Mouse (Mus musculus) thymus, postnatal 0 days (tissue): ENCODE results near the gene Atp10a. TPM values are rescaled to one million over a fixed set of nuclear protein-coding genes. Genes with fewer than 3 reads are reported as not detected.

Source experiments
- DNase-seq: peaks from one replicate; pipeline ENCODE4 v3.0.0-alpha.2; 2015; ENCODE audit warnings: low spot score
- polyA plus RNA-seq: library from polyadenylated mRNA; unstranded; fragments of >200 nt; fragmentation: Nextera tagmentation; extraction: Ambion mirVana; gene quantifications from 2 replicates; pipeline ENCODE4 v1.2.1, GENCODE M21; 2015

Gene Atp10a
- polyA plus RNA-seq, 1 experiment from 2014 or later = 12.6 TPM

DNA sequence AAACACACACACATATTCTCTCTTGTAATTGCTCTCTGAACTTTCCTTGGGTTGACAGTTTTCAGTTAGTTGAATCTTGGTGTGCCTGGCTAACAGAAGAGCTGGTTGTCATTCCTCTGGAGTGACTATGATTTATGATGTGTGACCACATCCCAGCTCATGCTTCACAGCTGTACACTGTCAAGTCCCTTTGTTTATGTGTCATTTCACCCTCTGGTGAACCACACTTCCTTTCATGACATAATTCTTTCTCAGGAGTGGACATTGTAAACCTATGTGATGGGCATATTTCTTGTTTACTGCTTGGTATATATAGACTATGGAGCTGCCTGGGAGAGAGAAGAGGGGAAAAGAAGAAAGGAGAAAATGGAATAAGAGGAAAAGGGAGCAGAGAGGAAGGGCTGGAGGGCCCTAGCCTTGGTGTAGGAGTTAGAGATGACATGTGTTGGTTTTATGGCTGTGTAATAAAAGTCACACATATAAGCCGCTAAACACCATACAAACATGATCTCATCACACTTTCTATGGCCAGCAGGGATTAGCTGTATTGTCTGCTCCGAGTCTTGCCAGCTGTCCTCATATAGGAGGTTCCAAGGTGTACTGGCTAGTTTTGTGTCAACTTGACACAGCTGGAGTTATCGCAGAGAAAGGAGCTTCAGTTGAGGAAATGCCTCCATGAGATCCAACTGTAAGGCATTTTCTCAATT is 81.0 kb downstream of the Atp10a start:
- DNase-seq = no peak

DNA sequence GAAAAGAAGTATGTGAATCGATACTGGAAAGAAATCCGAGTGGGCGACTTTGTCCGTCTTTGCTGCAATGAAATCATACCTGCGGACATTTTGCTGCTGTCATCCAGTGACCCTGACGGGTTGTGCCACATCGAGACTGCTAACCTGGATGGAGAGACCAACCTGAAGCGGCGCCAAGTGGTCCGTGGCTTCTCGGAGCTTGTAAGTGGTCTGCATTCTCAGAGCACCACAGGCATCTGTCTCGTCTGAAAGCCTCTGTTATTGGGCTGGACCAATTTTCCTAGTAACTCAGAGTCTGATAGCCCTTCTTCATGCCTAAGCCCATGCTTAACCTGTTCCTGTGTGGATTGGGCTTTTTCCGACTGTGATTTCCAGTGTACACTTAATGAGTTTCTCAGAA is 84.2 kb downstream of the Atp10a start:
- DNase-seq = no peak

DNA sequence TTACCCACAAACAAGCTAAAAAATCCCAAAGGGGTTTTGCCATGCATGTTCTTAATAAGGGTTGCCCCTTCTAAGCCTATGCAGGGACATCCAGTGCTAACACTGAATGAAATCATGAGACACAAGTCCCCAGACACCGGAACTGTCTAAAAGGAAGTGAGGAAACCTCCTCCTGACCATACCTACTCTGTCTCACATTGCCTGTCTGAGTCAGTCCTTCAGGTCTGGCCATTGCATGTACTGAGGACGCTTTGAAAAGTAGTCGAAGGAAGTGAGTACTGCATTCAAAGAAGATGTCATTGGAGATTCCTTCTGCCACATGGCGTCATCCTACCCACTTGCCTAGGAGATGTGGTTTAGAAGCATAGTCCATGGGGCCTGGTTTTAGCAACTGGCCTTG is 84.9 kb downstream of the Atp10a start:
- DNase-seq = no peak

DNA sequence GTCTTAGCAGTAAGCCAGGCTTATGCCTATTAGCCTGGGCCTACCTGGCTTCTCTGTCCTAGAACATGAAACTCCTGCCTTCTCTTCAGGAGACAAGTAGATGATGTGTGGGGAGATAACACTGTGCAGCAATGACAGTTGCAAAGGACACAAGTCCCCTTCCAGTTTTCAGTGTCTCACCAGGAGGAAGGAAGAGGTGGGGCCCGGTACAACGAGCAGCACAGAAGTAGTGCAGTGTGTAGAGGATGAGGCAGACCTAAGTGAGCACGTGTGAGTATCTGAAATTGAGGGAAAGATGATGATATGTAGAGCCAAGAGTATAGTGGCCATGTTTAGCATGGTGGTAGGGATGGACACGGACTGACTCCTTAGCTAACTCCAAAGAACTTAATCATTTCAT is 86.0 kb downstream of the Atp10a start:
- peak; percentile 63 for DNase-seq

DNA sequence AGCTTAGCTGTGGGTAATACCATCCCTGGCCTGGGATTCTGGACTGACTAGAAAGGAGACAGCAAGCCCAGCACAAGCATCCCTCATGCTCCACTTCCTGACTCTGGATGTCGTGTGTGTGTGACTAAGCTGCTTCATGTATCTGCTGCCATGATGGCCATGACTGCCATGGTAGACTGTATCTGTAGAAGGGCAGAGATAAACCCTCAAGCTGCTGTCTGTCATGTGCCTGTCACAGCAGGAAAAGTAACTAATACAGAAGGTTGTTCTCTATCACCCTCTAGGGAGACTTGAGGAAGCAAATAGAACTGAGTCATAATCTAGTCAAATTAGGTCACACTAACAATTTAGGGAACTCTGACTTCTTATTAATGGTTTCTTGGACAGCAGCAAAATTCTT is 86.7 kb downstream of the Atp10a start:
- no peak for DNase-seq

DNA sequence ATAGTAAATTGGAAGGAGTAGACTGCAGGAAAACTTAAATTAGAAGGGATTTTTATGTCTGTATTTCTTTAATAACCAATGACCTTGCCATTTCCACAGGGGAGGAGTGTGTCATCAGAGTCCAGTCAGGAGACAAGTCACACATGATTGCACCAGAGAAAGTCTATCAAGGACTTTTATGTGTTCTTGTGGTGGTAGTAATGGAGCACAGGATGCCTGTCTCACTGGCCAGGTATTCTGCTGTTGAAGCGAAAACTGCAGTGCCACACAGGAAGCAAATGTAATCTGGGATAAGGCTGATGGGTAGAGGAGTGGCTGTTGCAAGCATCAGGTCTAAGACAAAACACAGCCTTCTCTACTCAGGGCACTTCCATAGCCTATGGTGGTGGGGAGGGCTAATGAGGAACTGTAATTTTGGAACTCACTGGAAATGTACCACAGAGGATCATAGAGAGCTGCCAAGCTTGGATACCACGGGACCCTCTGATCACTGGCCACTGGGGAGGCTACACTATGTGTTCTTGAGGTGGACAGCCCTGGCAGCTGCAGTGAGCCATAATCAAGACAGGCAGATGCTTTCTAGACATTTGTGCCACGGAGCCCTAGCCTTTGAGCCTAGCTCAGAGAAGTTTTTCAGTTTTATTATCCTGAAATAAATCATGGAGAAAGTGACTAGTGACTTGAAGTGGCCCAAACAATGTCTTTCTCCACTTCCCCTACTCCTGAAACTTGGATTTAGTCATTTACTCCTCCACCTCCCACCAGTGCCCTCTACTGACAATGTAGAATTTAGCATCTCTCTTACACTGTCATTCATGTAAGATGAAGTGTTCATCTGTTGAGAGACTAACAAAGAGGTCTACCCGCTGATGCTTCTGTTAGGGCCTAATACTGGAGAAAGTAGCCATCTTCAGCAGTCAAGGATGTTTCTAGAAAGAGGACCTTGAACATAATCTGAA is 87.7 kb downstream of the Atp10a start:
- DNase-seq = peak; percentile 55

DNA sequence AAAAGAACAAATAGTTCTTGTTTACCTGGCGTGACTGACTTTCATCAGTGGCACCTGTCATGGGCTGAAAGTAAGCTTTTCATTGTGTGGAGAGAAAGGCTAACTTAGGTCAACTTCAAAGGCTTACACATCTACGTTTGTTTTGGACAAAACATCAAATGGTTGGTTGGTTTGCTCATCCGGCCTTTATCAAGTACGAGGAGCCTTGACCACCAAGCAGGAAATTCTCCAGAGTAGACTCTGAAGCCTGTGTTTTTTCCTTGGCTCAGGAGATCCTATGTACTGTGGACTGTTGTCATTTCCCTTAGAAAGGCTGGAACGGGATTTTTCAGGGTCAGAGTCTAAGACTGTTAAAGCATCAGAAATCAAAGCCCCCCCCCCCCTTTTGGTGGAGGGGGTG is 90.9 kb downstream of the Atp10a start:
- DNase-seq = no peak

DNA sequence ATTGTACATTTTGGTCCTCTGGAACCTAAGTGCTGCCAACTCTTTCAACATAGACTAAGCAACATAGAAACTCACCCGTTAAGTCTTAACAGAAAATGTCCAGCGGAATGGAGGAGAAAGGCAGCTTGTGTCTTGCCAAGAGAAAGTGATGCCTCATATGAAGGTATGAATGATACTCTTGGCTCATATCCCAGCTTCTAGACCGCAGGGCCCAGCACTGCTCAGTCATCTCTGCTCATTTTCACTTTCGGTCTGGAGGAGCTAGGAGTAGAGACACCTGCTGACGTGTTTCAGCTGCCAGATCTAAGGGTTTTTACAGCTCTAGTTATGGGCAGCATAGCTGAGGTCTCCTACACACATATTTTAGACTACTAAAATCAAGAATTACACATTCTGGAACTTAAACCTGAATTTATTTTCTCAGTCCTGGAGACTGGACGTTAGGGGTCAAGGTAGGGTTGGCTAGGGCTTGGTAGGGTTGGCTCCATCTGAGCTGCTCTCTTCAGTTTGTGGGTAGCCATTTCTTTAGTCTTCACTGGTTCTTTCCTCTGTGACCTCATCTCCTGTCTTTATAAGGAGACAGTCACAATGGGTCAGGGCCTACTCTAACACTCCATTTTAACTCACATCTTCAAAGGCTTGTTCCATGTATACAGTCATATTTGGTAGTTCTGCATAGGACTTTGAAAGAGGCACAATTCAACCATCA is 94.1 kb downstream of the Atp10a start:
- DNase-seq = peak; percentile 84

DNA sequence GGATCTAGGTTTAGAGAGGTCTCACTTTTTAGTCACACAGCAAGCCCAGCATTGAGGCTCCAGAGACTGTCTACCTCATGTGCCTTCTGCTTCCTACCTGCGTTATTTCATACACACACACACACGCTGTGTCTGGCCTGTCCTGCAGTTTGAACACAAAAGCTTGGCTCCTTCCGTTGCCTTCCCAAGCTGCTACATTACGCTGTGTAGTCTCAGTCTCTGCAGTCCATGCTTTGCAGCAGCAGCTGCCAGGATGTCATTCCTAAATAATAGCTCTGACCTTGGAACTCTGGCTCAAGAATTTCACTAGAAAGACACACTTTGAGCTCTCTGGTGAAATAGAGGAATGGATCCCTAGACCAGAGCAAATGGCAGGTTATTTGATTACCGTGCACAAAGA is 96.1 kb downstream of the Atp10a start:
- no peak for DNase-seq

DNA sequence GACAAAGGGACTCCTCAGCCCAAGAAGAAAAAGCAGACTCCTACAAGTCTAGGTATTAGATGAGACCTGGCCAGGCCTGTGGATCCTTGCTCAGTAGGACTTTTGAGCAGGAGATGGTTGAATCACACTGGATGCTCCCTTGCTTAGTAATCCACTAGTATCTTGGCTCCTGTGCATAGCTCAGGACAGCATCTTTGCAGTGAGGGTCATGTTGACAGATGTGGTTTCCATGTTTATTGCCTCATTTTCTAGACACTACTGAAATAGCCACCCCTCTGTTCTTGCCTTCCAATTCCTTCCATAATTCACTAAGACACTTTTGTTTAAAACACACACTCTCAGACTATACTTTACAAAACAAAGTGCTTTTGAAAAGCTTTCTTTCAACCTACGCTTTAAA is 98.1 kb downstream of the Atp10a start:
- no peak for DNase-seq

DNA sequence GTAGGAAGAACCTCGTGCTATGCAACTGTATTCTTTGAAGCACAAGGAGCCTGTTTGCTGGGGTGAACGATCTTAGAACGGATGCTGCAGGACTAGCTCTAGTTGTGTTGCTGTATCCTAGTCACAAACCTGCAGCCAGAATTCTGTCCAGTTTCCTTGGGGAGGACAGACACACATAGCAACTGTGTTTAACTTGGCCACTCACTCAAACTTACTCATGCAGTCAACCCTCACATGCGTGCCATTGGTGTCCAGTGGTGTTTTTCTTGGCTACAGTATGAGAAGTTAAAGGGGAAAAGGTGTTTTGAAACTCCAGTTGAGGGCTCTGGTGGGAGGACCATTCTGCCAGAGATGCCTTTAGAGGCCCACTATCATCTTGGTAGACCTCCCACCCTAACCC is 98.6 kb downstream of the Atp10a start:
- no peak for DNase-seq

DNA sequence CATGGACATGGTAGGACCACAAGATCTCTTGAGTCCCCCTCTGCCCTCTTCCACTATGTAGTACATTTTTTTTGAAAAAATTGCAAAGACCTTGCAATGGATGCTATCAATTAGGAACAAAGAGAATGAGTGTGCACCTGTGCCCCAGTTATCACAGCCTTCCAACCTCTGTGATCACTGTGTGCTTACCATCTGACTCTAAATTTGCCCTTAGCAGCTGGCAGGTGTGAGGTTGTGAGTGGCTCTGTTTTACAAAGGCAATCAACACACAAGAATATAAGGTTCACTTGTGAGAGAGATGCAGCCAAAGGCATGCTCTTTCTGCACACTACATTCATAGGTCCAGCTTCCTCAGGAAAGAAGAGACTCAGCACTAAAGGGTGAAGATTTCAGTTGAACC is 99.1 kb downstream of the Atp10a start:
- peak; percentile 92 for DNase-seq

DNA sequence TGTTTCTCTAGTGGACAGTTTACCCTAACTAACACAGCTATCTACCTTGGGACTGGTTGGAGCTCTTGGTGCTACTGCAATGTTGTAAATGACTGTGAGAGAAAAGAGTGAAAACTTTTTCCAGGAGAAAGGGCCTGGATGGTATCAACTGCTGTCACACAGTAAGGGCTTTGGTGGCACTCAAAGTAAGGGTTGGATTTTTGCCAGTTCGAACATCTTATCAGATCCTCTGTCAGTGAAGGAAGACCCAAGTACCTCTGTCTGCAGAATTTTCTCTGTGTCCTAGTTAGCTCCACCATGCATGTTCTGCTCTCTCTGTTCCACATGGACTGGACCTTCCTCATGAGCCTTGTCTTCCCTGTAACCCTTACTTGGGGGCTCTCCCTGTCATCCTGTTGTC is 99.9 kb downstream of the Atp10a start:
- no peak for DNase-seq

DNA sequence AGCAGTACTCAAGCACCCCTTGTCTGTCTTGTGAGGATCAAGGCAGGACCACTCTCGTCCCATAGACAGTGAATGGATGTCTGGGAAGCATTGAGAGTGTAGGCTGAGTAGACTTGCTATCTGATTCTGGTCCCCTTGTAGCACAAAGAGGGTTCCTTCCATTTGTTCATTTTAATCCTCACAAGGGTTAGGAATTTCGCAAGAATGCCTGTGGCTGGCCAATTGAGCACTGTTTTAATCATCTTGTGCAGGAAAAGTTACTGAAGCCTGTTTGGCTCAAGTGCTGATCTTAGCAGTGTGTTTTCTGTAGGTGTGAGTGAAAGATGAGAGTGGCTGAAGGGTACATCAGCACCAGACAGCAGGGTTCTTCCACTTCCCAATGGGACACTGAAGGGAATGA is 101.4 kb downstream of the Atp10a start:
- DNase-seq = no peak

DNA sequence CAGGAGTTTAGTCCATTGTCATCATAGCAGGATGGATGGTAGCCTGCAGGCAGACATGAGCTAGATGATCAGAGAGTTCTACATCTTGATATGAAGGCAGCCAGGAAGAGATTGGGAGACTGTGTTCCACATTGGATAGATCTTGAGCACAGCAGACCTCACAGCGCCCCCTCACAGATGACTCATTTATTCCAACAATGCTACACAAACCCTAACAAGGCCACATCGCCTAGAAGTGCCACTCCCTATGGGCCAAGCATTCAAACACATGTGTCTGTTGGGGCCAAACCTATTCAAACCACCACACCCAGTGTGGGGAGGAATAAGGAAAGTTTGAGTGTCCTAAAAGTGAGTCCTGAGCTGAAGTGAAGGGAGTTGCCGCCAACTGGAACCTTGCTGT is 102.4 kb downstream of the Atp10a start:
- DNase-seq = no peak

DNA sequence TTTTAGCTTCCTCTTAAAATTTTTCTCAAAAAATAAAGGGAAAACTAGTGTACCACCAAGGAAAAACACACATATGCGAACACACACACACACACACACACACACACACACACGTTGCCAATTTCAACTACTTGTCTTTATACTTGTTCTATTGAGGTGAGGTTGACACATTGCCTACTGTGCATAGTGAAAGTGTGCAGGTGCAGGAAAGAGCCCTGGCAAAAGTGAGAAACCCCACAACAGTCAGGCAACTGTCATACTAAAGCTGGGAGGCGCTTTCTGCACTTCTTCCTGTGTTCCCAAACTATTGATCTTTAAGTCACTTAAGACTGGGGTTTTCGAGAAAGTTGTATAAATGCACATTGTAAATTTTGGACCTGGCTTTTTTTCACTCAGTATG is 103.3 kb downstream of the Atp10a start:
- DNase-seq = peak; percentile 72

DNA sequence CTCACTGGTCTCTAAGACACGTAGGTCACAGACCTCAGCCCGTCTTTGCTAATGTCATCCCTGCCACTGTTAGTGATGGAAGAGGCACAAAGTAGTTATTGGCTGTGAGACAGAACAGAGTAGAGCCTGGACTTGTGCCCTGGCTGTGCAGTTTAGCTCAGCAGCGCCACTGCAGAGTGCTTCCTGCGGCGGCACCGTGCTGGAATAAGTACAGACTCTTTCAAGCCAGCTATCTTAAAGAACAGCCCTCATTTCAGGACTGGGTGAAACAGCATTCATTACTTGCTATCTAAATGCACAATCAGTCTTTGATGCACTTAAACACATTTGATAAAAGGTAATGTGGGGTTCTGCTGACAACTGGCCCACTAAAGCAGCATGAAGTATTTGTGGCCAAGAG is 111.3 kb downstream of the Atp10a start:
- DNase-seq = peak; percentile 51

DNA sequence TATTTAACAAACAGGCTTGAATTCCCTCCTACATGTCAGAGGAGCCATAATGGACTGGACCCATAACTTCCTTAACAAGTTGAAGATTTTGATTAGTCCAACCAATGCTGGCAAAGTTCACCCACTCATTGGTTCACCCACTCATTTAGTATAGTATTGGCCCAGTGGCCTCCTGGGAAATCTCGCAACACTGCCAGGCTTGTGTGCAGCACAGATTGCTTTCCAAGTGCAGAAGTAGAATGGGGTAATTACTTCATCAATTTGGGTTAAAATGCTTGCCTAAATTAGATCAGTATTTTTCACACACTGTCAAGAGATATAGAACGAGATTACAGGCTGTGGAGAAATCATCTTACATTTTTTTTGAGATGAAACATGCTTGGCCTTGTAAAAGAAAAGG is 112.3 kb downstream of the Atp10a start:
- DNase-seq = no peak

DNA sequence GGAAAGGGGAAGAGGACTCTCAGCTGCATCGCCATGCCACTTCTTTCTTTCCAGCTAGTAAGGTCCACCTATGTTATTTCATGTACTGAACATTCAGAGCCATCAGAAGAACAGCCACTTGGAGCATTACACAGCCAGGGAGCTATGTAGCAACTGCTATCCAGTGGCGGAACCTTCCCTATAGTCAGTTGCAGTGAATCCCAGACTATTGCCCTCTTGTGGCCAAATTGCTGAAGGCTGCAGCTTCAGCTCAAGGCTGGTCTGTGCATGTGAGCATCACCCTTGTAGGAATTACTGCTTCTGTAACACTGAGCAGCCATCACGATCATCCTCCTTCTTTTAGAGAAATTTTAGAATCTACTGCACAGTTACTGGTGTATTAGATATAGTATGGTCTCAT is 114.3 kb downstream of the Atp10a start:
- peak; percentile 74 for DNase-seq

DNA sequence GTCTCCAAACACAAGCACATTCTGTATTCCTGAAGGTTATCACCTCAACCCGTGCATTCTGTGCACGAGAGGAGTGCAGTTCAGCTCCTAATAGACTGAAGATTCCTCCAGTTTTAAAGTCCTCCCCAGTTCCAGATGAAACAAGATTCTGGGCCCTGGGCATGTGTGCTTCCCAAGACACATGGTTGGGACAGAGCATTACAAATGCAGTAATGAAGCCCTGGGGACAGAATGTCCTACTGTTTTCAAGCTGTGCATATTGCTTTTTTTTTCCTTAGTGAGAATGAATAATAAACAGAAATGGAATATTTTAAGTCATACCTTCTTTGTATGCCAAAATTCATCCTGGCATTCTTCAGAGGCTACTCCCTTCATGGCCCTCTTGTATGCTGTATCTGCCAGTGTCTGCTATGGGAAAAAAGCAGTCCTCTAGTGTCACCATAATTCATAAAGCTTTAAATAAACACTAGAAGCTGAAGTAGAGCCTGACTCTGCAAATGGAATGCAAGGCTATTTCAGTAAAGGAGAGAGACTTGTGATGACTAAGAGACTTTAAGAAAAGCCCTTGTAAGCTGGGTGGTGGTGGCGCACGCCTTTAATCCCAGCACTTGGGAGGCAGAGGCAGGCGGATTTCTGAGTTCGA is 116.2 kb downstream of the Atp10a start:
- DNase-seq = no peak

DNA sequence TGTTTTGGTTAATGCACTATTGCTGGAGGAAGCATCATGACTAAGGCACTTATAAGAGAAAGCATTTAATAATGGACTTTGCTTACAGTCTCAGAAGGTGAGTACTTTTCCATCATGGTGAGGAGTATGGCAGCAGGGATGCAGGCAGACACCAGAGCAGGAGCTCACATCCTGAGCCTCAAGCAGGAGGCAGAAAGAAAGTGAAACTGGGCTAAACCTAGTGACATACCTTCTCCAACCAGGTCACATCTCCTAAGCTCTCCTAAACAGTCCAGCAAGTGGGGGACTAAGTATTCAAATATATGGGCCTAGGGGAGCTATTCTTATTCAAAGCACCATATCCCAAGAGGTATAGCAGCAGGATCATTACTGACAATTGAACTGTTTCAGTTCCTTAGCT is 123.2 kb downstream of the Atp10a start:
- no peak for DNase-seq

DNA sequence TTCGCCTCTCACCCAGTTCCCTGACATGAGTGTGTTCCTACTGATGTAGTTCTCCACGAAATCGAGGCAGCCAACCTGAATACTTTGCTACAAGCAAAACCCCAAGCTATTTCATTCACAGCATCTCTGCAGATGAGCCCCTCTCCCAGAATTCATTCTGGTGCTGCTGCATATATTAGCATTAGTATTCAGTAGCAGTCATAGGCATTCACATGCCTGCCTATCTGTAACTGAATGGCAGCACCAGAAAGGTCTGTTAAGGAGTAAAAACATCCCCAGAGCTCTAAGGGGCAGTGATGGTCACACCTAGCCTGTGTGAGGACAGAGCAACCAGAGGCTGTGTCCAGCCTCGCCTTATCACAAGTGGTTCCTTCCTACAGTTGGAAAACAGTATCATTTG is 131.0 kb downstream of the Atp10a start:
- no peak for DNase-seq
